Mouse (Mus musculus): ENCODE data around the gene Tmem131. TPM values are rescaled to one million over a fixed set of nuclear protein-coding genes. Genes with fewer than 3 reads are reported as not detected.
A peak's percentile ranks its signal among the peaks of the same experiment; 100 is the strongest.
"Not testable (repeated sequence)": the region's sequence is repeated elsewhere in the genome, so short reads cannot be mapped to it uniquely, and the experiment has no call there.

Gene Tmem131
- total RNA-seq, 2 experiments from 2014 or later, result 13.5 to 52.7 TPM

- no peak for ATAC-seq (replicated peaks; ENCODE audit: poor library complexity)
Measured at GRCm38 (mm10) chr1:36847276-36847675, 96.2 kb downstream of the Tmem131 start.

GRCm38 (mm10) chr1:36845031-36845430 lies 98.4 kb downstream of the Tmem131 start:
- no peak for ATAC-seq (replicated peaks; ENCODE audit: poor library complexity)

GRCm38 (mm10) chr1:36841806-36842205 lies 101.7 kb downstream of the Tmem131 start:
- no peak for ATAC-seq (replicated peaks; ENCODE audit: poor library complexity)

- no peak for ATAC-seq (replicated peaks; ENCODE audit: poor library complexity)
Measured at GRCm38 (mm10) chr1:36840959-36841358, 102.5 kb downstream of the Tmem131 start.

GRCm38 (mm10) chr1:36839858-36840257 lies 103.6 kb downstream of the Tmem131 start:
- ATAC-seq (replicated peaks; ENCODE audit: poor library complexity), result no peak

GRCm38 (mm10) chr1:36836274-36836954 lies 107.1 kb downstream of the Tmem131 start:
- ATAC-seq (replicated peaks; ENCODE audit: poor library complexity), result peak; percentile 67

GRCm38 (mm10) chr1:36835593-36835992 lies 107.9 kb downstream of the Tmem131 start:
- ATAC-seq (replicated peaks; ENCODE audit: poor library complexity), result peak; percentile 86

- ATAC-seq (replicated peaks; ENCODE audit: poor library complexity), result no peak
Measured at GRCm38 (mm10) chr1:36834090-36834489, 109.4 kb downstream of the Tmem131 start.

- 0 out of 2 replicates have a peak, but pooled peaks have one; percentile 10 for ATAC-seq (replicated peaks; ENCODE audit: poor library complexity)
Measured at GRCm38 (mm10) chr1:36830913-36831866, 112.3 kb downstream of the Tmem131 start.

- ATAC-seq (replicated peaks; ENCODE audit: poor library complexity), result no peak
Measured at GRCm38 (mm10) chr1:36824356-36824755, 119.1 kb downstream of the Tmem131 start.

- ATAC-seq (replicated peaks; ENCODE audit: poor library complexity), result not testable (repeated sequence)
Measured at GRCm38 (mm10) chr1:36821918-36822317, 121.5 kb downstream of the Tmem131 start.

- peak; percentile 46 for ATAC-seq (replicated peaks; ENCODE audit: poor library complexity)
Measured at GRCm38 (mm10) chr1:36815166-36815565, 128.3 kb downstream of the Tmem131 start.

- no peak for ATAC-seq (replicated peaks; ENCODE audit: poor library complexity)
Measured at GRCm38 (mm10) chr1:36814271-36814903, 129.1 kb downstream of the Tmem131 start.

- ATAC-seq (replicated peaks; ENCODE audit: poor library complexity), result peak; percentile 82
Measured at GRCm38 (mm10) chr1:36813415-36813814, 130.1 kb downstream of the Tmem131 start.

GRCm38 (mm10) chr1:36811806-36812205 lies 131.7 kb downstream of the Tmem131 start:
- no peak for ATAC-seq (replicated peaks; ENCODE audit: poor library complexity)

GRCm38 (mm10) chr1:36807782-36808565 lies 135.5 kb downstream of the Tmem131 start:
- ATAC-seq (replicated peaks; ENCODE audit: poor library complexity), result no peak

- ATAC-seq (replicated peaks; ENCODE audit: poor library complexity), result no peak
Measured at GRCm38 (mm10) chr1:36807086-36807485, 136.4 kb downstream of the Tmem131 start.

GRCm38 (mm10) chr1:36806181-36806905 lies 137.1 kb downstream of the Tmem131 start:
- no peak for ATAC-seq (replicated peaks; ENCODE audit: poor library complexity)

- no peak for ATAC-seq (replicated peaks; ENCODE audit: poor library complexity)
Measured at GRCm38 (mm10) chr1:36804833-36805232, 138.6 kb downstream of the Tmem131 start.

- no peak for ATAC-seq (replicated peaks; ENCODE audit: poor library complexity)
Measured at GRCm38 (mm10) chr1:36804259-36804658, 139.2 kb downstream of the Tmem131 start.
